Mouse (Mus musculus) urinary bladder, adult 18-20 months (tissue): ENCODE measurements around the gene Tnni1.

Source experiments
- DNase-seq, 2 experiments: peaks; one replicate each; pipeline ENCODE4 v3.0.0; 2022; ENCODE audit warnings: low spot score in 2 of 2, mixed read lengths in 2 of 2

Gene Tnni1

GRCm38 (mm10) chr1:135766592-135767306 lies 12.5 kb upstream of the Tnni1 start:
- no peak for DNase-seq

- DNase-seq, result peak in 1 of 2 experiments; percentile 31
Observed at GRCm38 (mm10) chr1:135767324-135767890, 11.8 kb upstream of the Tnni1 start.

GRCm38 (mm10) chr1:135768400-135768799 lies 10.8 kb upstream of the Tnni1 start:
- DNase-seq, result no peak

GRCm38 (mm10) chr1:135770237-135770636 lies 9.0 kb upstream of the Tnni1 start:
- no peak for DNase-seq

GRCm38 (mm10) chr1:135770896-135771572 lies 8.2 kb upstream of the Tnni1 start:
- peak; percentile 51 to 84 for DNase-seq

GRCm38 (mm10) chr1:135771573-135771970 lies 7.7 kb upstream of the Tnni1 start:
- DNase-seq, result no peak

- DNase-seq, result no peak
Observed at GRCm38 (mm10) chr1:135776596-135776995, 2.6 kb upstream of the Tnni1 start.

GRCm38 (mm10) chr1:135777046-135777445 lies 2.2 kb upstream of the Tnni1 start:
- DNase-seq, result no peak

- DNase-seq, result no peak
Observed at GRCm38 (mm10) chr1:135780649-135781048, 1.4 kb downstream of the Tnni1 start.

GRCm38 (mm10) chr1:135781220-135781619 lies 2.0 kb downstream of the Tnni1 start:
- peak; percentile 62 to 65 for DNase-seq

- DNase-seq, result no peak
Observed at GRCm38 (mm10) chr1:135782816-135783215, 3.6 kb downstream of the Tnni1 start.

- DNase-seq, result peak; percentile 43 to 66
Observed at GRCm38 (mm10) chr1:135787799-135788198, 8.6 kb downstream of the Tnni1 start.

GRCm38 (mm10) chr1:135788708-135789107 lies 9.5 kb downstream of the Tnni1 start:
- DNase-seq, result peak; percentile 43 to 60

GRCm38 (mm10) chr1:135789815-135790214 lies 10.6 kb downstream of the Tnni1 start:
- peak in 1 of 2 experiments; percentile 67 for DNase-seq

GRCm38 (mm10) chr1:135792143-135792939 lies 13.1 kb downstream of the Tnni1 start:
- DNase-seq, result no peak

GRCm38 (mm10) chr1:135793370-135794215 lies 14.4 kb downstream of the Tnni1 start:
- peak; percentile 74 to 78 for DNase-seq

GRCm38 (mm10) chr1:135794216-135795134 lies 15.2 kb downstream of the Tnni1 start:
- peak in 1 of 2 experiments; percentile 55 for DNase-seq

GRCm38 (mm10) chr1:135798492-135798891 lies 19.3 kb downstream of the Tnni1 start:
- no peak for DNase-seq

- DNase-seq, result no peak
Observed at GRCm38 (mm10) chr1:135799109-135799627, 19.9 kb downstream of the Tnni1 start.
